Mouse (Mus musculus): ENCODE data around the gene Timm44.
"Not testable (repeated sequence)": the region's sequence is repeated elsewhere in the genome, so short reads cannot be mapped to it uniquely, and the experiment has no call there.

Gene Timm44

DNA sequence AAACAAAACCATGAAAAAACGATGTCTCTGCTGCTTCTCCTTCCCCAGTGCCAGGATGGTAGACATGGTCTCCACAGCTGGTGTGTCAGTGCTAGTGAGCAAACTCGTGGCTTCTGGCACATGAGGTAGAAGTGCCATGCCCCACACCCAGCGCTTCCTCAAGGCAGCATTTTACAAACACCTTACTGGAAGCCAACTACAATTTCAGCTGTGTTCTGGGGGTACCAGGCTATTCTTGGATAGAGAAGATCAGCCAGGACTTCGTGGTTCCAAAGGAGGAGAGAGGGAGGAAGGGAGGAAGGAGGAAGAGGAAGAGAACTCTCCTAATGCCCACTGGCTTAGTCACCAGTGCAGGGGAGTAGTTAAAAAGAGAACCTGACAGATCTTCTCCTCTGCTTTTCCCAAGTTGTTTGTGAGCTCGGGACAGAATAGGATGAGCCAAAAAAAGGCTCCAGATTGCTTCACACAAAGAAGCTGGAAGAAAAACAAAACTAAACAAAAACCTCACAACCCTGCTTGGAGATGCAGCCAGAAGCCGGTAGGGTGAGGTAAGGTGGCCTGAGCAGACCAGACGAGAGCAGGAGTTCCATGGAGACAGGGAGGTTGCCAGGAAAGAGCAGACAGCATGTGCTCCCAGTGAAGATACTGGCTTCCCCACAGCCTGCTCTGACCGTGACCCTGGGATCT is 12.5 kb downstream of the Timm44 start:
- no peak for DNase-seq (ENCODE audit: low spot score)

DNA sequence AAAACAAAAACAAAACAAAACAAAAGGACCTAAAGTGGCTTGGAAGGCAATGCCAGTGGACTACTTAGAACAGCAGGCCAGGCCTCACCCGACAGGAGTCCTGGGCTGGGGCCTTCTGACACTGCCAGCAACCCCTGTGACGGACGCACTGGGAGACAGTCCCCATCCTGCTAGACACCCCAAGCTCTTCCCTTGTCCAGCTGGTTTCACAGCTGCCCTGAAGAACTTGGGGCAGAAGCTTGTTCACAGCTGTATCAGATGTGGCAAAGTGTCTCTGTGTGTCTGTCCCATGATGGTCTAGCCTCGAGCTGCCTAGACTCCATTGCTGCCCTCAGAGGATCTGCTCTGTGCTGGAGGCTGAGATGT is 15.9 kb downstream of the Timm44 start:
- DNase-seq (ENCODE audit: low spot score), result no peak

DNA sequence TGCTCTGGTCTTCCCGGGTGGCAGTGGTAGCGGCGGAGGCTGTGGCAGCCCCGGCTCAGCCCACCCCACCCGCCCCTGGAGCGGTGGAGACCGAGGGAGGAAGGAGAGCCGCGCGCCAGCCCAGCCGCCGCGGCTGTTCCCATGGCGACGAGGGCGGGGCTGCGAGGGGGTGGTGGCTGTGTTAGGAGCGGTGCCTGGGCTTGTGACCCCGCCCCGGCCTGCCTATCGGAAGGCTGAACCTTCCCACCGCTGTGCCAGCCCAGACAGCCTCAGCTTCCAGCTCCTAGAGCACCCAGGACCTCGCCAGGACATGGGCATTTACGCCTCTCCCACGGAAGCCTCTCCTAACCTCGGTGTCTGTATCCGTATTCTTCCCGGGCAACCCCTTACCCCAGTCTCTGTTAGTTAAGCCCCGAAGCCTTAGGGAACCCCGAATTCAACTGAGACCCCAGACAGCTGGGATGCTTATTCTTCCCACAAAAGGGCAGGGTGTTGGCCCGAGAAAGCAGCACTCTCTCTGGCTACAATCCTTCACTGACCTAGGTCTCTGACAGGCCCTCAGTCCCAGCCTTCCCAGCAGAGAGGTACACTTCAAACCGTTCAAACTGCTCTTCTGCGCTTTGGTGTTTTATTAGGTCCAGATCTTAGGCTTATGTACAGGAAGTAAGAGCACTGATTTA is 16.4 kb downstream of the Timm44 start, which contains the start of gene Ctxn1:
Ctxn1 (minus strand) TSS at position 150 of the 680 bp plus-strand sequence.
- DNase-seq (ENCODE audit: low spot score), result peak; percentile 93

DNA sequence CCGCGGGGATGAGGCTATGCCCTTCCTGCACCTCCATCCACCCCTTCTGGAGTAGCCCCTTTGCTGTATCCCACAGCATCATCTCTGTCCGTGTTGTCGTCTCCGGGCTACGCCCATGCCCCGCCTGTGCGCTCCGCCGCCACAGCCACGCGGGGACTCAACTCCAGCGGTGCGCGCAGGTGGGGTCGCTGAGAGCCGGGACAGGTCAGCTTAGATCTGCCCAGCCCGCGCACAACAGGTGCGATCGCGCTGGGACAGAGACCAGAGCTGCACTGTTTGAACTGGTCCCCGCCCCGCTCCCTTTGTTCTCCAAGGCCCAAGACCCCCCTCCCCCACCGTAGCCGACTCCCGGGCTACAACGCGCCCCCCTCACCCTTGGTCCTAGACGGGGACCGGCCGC is 17.0 kb downstream of the Timm44 start:
- peak; percentile 62 for DNase-seq (ENCODE audit: low spot score)

DNA sequence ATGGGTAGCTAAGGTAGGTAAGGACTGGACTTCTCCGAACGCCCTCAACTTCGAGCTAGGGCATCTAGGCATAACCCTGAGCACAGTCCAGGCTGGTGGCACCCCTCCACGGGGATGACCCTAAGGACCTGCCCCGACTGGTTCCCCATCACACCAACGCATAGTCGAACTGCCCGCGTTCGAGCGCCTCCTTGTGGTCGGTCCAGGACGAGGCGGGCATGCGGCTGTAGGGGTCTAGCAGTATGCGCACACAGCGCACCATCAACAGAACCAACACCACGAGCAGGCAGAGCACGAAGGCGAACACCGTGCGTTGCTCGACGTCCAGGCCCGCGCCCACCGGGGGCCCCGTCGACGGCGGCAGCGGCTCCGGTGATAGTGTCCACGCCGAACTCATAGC is 17.5 kb downstream of the Timm44 start:
- DNase-seq (ENCODE audit: low spot score), result peak; percentile 86

DNA sequence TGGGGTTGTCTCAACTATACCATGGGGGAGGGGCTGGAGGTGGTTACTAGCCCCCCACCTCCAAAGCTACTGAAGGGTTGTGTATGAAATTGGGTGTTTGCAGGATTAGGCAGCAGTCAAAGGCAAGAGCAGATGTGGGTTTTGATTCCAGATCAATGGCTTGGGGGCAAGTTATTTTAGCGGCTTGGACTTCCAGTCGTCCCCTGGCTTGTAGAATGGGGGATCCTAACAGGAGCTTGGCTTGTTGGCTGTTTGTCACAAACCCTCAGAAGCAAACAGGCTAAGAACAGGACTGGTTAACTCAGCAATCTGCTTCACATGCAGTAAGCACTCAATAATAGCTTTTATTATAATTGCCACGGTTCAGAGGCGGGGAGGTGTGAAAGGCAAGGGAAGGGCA is 18.4 kb downstream of the Timm44 start:
- DNase-seq (ENCODE audit: low spot score), result no peak

DNA sequence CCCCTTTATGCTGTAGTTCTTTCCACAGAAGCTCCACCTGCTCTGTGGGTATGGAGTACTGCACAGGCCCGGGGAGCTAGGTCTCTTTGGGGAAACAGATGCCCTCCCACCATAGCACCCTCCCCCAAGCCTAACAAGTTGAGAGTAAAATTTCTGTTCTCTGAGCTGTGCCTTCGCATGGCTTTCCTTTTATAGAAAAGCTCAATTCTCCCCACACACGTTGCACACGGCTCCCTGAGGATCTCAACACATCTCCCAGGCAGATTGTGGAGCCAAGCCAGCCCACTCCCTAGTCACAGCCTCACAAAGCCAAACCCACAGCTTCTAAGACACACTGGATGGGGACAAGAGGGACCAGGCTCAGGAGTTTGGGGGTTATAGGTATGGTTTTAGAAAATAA is 18.8 kb downstream of the Timm44 start:
- peak; percentile 89 for DNase-seq (ENCODE audit: low spot score)

DNA sequence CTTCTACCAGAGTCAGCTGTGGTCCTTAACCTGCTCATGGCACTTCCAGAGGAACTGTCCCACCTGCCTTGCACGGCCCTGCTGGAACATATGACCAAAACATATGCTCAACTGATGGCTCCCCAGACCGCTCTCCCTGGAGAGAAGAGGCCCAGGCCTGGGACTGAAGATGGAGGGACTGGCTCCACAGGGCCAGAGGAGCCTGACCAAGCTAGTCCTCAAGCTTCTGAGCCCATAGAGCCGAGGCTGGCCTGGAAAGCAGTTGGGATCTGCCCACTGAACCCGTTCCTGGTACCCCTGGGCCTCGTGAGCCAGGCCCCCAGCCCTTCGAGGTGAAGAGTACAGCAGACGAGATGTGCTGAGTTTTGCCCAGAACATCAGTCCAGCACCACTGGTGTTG is 20.2 kb downstream of the Timm44 start:
- DNase-seq (ENCODE audit: low spot score), result not testable (repeated sequence)

DNA sequence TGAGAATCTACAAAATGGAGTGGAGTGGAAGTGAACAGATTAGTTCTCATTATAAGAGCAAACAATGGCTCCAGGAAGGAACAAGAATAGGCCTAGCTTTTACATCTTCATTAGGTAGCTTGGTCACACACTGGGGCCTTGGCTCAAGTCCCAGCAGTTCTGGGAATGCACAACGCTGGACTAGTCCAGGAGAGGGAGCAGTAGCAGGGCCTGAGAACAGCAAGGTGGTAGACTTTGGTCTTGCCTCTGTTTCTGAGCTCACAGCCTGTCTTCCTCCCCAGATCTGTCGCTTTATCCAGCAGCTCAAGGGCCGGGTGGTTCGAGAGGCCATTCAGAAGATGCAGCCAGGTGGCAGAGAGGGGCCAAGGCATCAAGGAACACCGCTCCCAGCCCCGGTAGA is 21.7 kb downstream of the Timm44 start:
- DNase-seq (ENCODE audit: low spot score), result no peak

DNA sequence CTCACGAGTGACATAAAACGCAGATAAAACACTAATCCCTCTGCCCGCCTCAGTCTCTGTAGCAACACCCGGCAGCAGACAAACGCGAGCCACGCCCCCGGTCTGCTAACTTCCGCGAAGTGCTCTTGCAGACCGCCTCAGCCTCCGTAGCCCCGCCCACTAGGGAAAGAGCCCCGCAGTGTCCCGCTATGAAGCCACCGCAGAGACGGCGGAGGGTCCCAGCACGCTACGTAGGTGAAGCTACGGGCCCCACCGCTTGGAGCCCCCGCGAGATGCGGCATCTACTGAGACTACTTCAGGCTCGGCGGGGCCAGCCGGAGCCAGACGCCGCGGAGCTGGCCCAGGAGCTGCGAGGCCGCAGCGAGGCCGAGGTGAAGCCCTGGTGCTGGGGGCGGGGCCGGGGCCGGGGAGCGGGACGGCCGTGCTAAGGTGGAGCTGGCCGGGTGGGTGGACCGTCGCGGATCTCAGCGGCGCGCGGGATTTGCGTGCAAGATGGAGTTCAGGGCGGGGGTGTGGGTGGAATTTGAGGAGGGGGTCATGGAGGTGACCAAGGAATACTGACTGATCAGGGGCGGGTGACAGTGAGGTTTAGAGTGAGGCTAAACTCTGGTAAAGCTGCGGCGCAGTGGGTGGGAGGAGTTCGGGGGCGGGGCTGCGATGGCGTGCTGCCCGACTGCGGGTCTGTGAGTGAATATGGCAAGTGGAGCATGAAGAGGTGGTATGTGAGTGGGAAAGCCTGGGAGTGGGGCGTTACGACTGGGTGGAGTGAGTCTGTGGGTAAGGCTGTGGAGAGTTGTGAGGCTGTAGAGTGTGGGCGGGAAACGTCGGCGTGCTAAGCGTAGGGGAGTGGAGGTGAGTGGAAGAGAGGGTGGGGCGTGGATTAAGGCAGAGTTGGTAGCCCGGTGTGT is 22.5 kb downstream of the Timm44 start, which contains the start of gene Snapc2:
Snapc2 (plus strand) TSS at position 147 of the 908 bp plus-strand sequence.
- DNase-seq (ENCODE audit: low spot score), result peak; percentile 95

DNA sequence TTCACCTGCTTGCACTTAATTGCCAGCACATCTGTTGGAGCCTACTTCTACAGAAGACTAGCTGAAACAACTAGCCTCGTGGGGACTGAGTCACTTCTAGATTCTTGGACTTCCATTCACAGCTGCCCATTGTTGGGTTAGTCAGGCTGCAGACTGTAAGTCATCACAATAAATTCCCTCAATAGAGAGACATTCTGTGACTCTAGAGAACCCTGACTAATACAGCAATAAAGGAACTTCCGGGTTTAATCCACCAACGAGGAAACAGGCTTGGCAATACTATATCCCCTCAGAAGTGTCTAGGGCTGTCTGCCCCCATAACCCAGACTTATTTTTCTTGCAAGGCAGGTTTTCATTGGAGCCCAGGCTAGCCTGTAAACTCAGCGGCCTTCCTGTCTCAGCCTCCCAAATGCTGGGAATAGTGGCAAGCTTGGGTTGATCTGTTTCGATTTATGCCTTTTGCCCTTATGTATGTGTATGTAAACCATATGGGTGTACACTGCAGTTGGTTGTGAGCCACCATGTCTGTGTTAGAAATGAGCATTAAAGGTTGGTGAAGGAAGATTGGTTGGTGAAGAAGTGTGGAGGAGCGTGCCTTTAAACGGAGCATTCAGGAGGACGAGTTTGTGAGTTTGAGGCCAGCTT is 23.5 kb downstream of the Timm44 start:
- no peak for DNase-seq (ENCODE audit: low spot score)

DNA sequence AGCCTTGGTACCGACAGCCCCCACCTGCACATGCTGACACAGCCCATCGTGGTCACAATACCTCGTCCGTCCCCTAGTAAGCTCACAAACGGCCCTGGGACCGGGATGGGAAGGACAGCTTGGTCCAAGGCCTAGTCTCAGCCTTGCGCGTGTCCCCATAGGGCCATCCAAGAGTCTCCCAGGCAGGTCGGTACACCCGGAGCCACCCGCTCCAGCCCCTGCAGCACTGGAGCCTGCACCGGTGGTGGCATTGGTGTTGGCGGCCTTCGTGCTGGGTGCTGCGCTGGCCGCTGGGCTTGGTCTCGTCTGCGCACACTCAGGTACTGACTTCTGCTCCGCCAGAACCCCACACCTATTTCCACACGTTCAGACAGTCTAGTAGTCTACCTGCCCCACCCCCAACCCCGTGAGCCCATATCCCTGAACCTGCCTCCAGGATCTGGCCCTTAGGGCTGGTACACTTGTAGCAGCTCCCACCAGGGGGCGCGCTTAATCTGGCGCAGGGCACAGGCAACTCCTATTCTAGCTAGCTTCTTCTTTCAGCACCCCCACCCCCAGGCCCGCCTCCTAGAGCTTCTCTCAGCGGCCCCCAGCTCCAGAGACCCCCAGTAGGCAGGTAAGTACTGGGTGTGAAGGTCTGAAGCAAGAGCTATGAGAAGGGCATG is 25.3 kb downstream of the Timm44 start:
- peak; percentile 89 for DNase-seq (ENCODE audit: low spot score)

DNA sequence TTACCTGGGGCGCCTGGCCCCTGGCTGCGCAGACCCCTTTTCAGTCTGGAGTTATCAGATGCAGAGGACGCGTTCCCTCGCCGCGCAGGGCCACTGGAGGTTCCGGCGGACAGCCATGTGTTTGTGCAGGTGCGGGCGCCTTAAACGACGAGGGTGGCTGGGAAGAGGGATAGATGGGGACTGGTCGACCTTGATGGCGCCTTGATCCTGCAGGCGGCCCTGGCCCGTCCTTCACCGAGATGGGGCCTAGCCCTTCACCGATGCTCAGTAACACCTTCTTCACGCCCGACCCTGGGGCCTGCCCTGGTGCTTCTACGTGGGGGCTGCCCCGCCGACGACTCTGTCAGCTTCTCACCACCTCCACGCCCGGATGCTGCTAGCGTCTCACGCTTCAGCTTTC is 26.5 kb downstream of the Timm44 start:
- DNase-seq (ENCODE audit: low spot score), result no peak

DNA sequence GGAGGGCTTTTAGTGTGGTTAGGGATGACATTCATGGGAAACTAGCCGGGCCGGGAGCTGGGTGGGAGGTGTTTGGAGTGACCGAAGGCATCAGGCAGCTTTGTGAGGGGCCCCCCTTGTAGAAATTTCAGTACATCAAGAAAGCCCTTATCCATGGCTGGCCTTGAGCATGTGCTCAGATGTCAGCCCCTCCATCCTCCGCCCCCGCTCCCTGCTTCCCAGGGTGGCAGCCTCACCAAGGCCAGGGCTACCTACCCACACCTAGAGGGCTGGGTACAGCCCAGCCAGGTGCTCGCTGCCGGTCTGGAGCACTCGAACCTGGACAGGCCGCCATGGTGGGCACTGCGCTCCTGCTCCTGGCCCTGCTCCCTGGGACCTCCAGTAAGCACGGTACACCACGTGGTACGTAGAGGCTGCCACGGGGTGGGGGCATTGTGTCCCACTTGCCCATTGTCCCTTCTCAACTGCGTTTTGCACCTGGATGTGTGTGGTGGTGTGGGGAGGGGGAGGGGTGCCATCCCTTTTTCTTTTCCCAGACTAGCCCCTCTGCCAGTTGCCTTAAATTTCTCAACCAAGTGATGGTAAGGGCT is 27.7 kb downstream of the Timm44 start, which contains the start of gene Tgfbr3l:
Tgfbr3l (plus strand) TSS at position 264 of the 590 bp plus-strand sequence.
- no peak for DNase-seq (ENCODE audit: low spot score)

DNA sequence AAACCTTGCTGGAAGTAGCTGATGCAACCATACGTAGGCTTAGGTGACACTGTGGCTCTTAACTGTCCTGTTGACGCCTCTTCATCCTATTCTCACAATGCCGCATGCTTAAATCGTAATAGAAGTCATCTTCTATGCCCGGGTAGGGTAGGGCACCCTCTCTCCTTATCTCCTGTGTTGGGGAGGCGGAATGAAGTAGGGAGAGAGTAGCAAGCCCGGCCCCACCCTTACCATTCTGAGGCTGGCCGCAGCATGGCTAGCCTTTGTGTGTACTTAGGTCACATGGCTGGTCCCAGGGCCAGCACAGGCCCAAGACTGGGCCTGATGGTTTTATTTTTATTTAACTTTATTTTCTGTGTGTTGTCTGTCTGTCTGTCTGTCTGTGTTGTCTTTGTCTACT is 28.5 kb downstream of the Timm44 start:
- DNase-seq (ENCODE audit: low spot score), result no peak

DNA sequence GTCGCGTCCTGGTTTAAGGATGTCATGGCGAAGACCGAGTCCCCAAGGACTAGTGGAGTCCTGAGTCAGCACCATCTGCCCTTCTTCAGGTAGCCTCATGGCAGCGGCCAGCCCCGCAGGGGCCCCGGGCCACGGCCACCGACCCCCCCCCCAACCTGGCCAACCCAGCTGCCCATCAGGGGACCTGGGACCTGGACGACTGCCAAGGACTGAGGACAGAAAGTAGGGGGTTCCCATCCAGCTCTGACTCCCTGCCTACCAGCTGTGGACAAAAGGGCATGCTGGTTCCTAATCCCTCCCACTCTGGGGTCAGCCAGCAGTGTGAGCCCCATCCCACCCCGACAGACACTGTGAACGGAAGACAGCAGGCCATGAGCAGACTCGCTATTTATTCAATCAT is 30.0 kb downstream of the Timm44 start:
- DNase-seq (ENCODE audit: low spot score), result no peak

DNA sequence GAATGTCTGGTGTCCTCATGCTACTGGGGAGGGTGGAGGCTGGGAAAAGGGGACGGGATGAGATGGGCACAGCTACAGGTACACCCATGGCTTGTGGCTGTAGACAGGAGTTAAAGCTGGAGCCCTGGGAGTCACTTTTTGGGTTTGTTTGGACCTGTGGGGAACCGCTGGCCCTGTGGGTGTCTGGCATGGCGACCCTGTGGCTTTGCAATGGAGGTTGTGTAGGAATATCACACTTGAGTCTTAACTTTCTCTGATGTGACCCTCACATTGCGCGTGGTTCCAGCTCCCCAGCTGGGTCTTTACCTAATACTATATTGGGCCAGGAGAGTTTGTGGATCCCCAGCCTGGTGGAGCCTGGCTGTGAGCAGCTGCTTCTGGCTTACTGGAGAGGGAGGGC is 30.7 kb downstream of the Timm44 start:
- no peak for DNase-seq (ENCODE audit: low spot score)

DNA sequence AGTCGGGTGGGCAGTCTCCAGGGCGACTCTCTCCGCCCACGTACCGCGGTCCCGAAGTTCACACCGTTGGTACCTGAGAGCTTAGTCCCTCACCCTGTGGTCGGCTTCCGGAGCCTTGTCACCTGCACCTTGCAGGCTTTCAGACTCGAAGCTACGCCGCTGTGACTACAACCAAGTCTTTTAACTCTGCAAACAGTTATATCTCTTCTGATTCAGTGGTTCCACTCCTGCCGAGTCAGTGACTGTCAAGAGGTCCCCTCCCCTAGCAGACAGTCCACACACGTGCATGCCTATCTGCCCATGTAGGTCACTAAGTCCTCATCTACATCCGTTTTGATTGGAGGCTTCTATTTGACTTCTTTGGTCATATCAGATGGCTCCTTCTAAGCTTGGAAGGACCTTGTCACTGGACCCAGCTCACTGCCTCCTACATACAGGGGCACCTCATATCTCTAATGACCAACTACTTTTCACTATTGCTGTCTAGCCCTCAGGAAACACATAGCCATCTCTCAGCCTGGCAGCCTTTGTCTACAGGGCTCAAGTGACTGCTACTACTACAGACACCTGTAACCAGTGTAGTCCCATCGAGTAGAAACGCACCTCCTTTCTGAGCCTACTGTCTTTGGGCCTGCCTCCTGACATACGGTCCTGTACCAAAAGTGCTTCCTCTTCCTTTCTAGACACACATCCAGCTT is 36.4 kb downstream of the Timm44 start:
- DNase-seq (ENCODE audit: low spot score), result no peak

DNA sequence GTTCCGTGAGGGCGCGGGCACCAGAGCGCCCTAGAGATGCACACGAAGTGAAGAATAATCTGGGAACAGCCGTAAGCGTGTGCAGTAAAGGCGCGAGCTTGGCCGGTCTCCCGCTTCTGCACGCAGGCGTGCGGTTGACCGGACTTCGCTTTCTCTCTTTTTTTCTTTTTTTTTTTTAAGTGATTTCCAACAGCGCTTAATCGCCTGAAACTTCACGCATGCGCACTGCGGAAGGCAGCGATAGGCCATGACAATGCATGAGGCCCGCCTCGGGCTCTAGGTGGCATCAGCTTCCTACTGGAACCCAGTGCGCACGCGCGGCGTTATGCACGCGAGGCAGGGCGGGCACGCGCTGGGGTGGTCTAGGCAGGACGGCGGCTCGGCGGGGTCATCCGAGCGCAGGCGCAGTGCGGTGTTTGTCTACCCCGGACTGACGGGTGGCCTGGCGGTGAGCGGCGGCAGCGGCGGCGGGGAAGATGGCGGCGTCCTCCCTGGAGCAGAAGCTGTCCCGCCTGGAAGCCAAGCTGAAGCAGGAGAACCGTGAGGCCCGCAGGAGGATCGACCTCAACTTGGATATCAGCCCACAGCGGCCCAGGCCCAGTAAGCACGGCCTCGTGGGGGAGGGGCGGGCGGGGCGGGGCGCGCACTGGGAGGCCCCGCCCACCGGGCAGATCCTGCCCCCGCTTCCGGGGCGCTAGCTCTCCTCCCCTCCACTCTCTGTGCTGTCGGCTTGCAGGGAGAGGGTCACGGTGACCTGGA is 37.1 kb downstream of the Timm44 start, which contains the start of the genes Map2k7 and Gm49320:
Map2k7 (plus strand) TSS at position 307 of the 759 bp plus-strand sequence.
Gm49320 (plus strand) TSS at position 432 of the 759 bp plus-strand sequence.
- peak; percentile 100 for DNase-seq (ENCODE audit: low spot score)
